Mouse (Mus musculus): ENCODE measurements around the gene Gorasp2.

DNA sequence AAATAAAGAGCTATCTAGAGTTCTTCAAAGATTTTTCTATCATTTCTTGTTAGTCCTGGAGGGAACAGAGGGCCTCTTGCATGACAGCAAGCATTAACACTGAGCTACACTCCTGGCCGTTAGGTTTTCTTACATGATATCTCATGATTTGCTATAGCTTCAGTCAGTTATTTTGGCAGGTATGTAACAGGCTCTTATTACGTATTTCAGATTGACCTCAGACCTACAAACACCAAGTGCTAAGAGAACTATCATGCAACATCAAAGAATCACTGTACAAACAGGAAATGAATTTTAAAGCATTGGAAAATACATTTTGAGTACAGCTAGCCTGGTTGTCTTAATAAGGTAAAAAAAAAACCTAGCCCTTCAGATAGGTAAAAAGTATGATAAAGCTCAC, 65.7 kb downstream of the Gorasp2 start:
- TF ChIP-seq GATA1 (IDR thresholded peaks at IDR 0.05; ENCODE audit: borderline replicate concordance, low read length) (no peak), FLI1 (IDR thresholded peaks at IDR 0.05; ENCODE audit: low read length) (no peak)
